Mouse (Mus musculus) myocyte (in vitro differentiated cells): ENCODE measurements around the gene Gabpb1.

Source experiments
- CEBPB ChIP-seq: IDR thresholded peaks from 2 replicates; pipeline ENCODE4 v1.6.1; 2011; ENCODE audit warnings: mild to moderate bottlenecking, moderate library complexity; ENCODE audit not compliant: poor library complexity, insufficient read depth, severe bottlenecking
- E2F4 ChIP-seq: IDR thresholded peaks from one replicate; pipeline ENCODE4 v1.6.1; 2011; ENCODE audit warnings: mild to moderate bottlenecking, control low read depth, moderate library complexity; ENCODE audit not compliant: insufficient read depth
- MAX ChIP-seq: IDR thresholded peaks from one replicate; pipeline ENCODE4 v1.6.1; 2011; ENCODE audit warnings: low read depth, mild to moderate bottlenecking, control low read depth
- MYOG ChIP-seq, 3 experiments: IDR thresholded peaks; one replicate each; pipeline ENCODE4 v1.6.1; 2011; ENCODE audit warnings: control low read depth in 2 of 3, low read depth in 2 of 3, mild to moderate bottlenecking in 2 of 3; ENCODE audit not compliant: insufficient read length in 2 of 3, control insufficient read depth in 1 of 3, insufficient read depth in 1 of 3
- POLR2A ChIP-seq: IDR thresholded peaks from one replicate; pipeline ENCODE4 v1.6.1; 2011; ENCODE audit warnings: low read depth, mild to moderate bottlenecking, control low read depth, moderate library complexity; ENCODE audit not compliant: insufficient read length
- POLR2AphosphoS2 ChIP-seq: IDR thresholded peaks from one replicate; pipeline ENCODE4 v1.6.1; 2011; ENCODE audit warnings: low read depth, control low read depth; ENCODE audit not compliant: insufficient read length
- REST ChIP-seq: IDR thresholded peaks from one replicate; pipeline ENCODE4 v1.6.1; 2011; ENCODE audit warnings: mild to moderate bottlenecking, control low read depth, moderate library complexity; ENCODE audit not compliant: insufficient read depth, insufficient read length
- SRF ChIP-seq: IDR thresholded peaks from one replicate; pipeline ENCODE4 v1.6.1; 2011; ENCODE audit warnings: low read depth; ENCODE audit not compliant: control insufficient read depth, insufficient read length
- TCF12 ChIP-seq: IDR thresholded peaks from one replicate; pipeline ENCODE4 v1.6.1; 2011; ENCODE audit warnings: mild to moderate bottlenecking, control low read depth; ENCODE audit not compliant: poor library complexity, insufficient read depth, severe bottlenecking
- TCF3 ChIP-seq: IDR thresholded peaks from one replicate; pipeline ENCODE4 v1.6.1; 2011; ENCODE audit warnings: low read depth, control low read depth; ENCODE audit not compliant: insufficient read length
- USF1 ChIP-seq: IDR thresholded peaks from one replicate; pipeline ENCODE4 v1.6.1; 2011; ENCODE audit warnings: low read depth, mild to moderate bottlenecking, control low read depth, moderate library complexity

DNA sequence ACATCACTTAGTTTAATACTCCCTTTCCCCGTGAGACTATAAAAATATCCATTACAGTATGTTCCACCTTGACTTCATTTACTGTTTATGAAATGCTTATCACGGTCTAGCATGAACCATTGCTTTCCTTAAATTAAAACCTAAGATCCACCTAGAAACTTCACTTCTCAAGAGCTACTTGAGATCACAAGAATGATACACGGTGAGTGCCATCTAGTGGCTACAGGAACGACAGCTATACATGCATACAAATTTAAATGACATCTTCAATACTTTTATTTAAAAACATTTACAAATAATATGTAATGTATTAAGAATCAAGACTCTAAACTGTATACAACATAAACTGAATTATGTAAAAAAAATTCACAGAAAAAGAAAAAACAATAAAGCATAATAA, 12.7 kb downstream of the Gabpb1 start:
- no peak for TF ChIP-seq USF1
- TF ChIP-seq POLR2A, result no peak
- no peak for TF ChIP-seq MYOG (IDR thresholded peaks at IDR 0.05; ENCODE audit: control insufficient read depth in 1 of 3, insufficient read depth in 1 of 3, insufficient read length in 2 of 3, low read depth in 2 of 3)
- no peak for TF ChIP-seq TCF12
- no peak for TF ChIP-seq TCF3
- TF ChIP-seq POLR2AphosphoS2, result no peak
- TF ChIP-seq E2F4, result no peak
- no peak for TF ChIP-seq REST
- no peak for TF ChIP-seq MAX
- no peak for TF ChIP-seq SRF
- no peak for TF ChIP-seq CEBPB
